Mouse (Mus musculus): ENCODE measurements around the gene Ifngr1. TPM values are rescaled to one million over a fixed set of nuclear protein-coding genes. Genes with fewer than 3 reads are reported as not detected.
"Not testable (repeated sequence)": the region's sequence is repeated elsewhere in the genome, so short reads cannot be mapped to it uniquely, and the experiment has no call there.

Gene Ifngr1
- polyA plus RNA-seq, 1 experiment from 2014 or later = 36.7 TPM

DNA sequence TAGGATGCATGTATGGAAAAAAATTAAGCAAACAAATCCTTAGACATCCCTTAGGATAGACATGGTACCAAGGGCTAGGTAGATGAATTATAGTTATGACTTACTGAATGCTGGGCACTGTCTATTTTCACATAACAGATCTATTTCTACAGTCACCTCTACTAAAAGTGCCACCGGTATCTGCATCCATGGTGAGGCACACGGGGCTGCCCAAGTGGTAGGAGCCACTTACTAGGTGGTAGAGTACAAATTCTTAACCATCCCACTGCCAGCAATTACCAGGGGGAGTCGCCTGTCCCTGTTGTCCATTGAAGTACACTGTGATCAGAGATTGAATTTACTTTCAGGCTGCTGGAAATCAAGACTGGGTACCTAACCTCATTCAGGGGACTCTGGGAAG is 1.5 kb downstream of the Ifngr1 start:
- H3K27me3 ChIP-seq (ENCODE audit: insufficient read depth, poor library complexity, severe bottlenecking) = no peaks in the 10 kb centered on the region
- no peak overlapping the region for H3K4me3 ChIP-seq
- WGBS = 78% methylated on average over 3 of the region's 3 CpGs
- DNase-seq (ENCODE audit: low spot score) = no peak
- peaks cover 29% of the 10 kb centered on the region for H3K4me1 ChIP-seq
- peaks cover 6% of the 10 kb centered on the region; the same call in 1 of the 2 replicates for H3K36me3 ChIP-seq
- H3K9me3 ChIP-seq = no peaks in the 10 kb centered on the region
- no peak overlapping the region for H3K27ac ChIP-seq

DNA sequence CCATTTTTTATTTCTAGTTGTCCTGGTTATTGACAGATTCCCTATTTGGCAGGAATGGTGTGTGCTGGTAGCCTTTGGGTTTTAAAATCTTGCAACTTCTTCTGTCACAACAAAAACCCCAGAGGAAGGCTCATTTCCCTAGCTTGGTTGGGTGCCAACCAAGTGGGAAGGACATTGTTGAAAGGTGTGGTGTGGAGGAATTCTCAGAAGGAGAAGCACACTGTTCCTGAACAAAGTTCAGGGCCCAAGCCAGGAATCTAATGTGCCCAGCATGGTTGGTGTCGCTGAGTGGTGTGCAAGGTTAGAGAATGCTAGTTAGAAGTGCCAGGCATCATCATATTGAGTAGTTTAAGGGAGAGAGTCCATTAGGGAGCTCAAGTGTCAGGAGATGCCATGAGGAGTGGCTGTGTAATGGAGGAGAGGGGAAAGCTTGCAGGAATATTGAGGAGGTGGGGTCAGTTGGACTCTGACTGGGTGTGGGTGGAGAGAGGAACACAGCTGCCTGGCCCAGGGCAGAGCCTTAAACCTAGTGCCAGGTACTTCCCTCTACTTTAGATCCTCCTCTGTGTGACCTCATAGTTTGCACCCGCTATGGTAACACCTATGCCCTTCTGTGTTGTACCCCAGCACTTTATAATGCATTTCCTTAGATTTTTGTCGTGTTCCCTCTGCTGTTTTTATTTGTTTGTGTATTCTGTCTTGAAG is 2.6 kb downstream of the Ifngr1 start:
- 88% methylated on average over 3 of the region's 3 CpGs for WGBS

DNA sequence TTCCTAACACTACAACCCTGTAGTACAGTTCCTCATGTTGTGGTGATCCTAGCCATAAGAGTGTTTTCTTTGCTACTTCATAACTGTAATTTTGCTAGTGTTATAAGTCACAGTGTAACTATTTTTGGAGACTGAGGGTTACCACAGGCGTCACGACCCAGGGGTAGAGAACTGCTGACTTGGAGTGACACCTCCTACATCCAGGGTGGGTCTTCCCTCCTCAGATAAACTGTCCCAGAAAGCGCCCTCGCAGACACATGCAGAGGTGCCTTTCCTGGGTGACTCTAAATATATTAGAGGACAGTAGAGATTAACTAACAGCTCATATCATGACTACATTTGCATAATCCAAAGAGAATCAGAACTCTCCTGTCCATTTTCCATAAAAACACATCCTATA is 5.1 kb downstream of the Ifngr1 start:
- DNase-seq (ENCODE audit: low spot score) = no peak
- peaks cover 29% of the 10 kb centered on the region for H3K36me3 ChIP-seq
- H3K27ac ChIP-seq = no peak overlapping the region
- H3K4me1 ChIP-seq = peaks cover 23% of the 10 kb centered on the region
- 67% methylated on average over 4 of the region's 4 CpGs for WGBS
- H3K9me3 ChIP-seq = 0 out of 2 replicates have a peak, but pooled peaks cover 3% of the 10 kb centered on the region
- H3K27me3 ChIP-seq (ENCODE audit: insufficient read depth, poor library complexity, severe bottlenecking) = no peaks in the 10 kb centered on the region
- H3K4me3 ChIP-seq = no peak overlapping the region

More for the DNA sequence above, 2.6 kb downstream of the Ifngr1 start:
- Histone ChIP-seq H3K9me3 (no peaks in the 10 kb centered on the region), H3K4me1 (peaks cover 27% of the 10 kb centered on the region), H3K27me3 (ENCODE audit: insufficient read depth, poor library complexity, severe bottlenecking) (no peaks in the 10 kb centered on the region), H3K36me3 (peaks cover 16% of the 10 kb centered on the region), H3K4me3 (no peak overlapping the region), H3K27ac (no peak overlapping the region)
- no peak for DNase-seq (ENCODE audit: low spot score)

DNA sequence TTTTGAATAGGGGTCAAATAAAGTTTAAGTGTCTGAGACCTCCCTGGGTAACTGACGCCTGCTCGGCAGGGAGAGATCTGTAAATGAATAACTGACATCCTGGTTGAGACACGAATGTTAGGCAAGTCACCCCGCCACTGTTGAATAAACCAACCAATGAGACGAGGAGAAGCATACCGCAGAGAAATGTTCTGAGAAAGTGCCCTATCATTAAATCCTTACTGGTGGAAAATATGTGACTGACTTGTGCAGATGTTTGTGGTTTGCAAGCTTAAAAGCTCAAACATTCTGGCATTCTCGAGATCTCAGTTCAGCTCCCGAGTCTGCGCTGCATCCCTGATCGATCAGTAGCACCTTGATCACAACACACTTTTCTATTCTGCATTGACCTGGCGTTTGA is 6.3 kb downstream of the Ifngr1 start:
- Histone ChIP-seq H3K36me3 (peaks cover 41% of the 10 kb centered on the region), H3K9me3 (0 out of 2 replicates have a peak, but pooled peaks cover 3% of the 10 kb centered on the region), H3K4me1 (peaks cover 17% of the 10 kb centered on the region), H3K27me3 (ENCODE audit: insufficient read depth, poor library complexity, severe bottlenecking) (no peaks in the 10 kb centered on the region), H3K27ac (no peak overlapping the region), H3K4me3 (no peak overlapping the region)
- 91% methylated on average over 11 of the region's 11 CpGs for WGBS
- no peak for DNase-seq (ENCODE audit: low spot score)

DNA sequence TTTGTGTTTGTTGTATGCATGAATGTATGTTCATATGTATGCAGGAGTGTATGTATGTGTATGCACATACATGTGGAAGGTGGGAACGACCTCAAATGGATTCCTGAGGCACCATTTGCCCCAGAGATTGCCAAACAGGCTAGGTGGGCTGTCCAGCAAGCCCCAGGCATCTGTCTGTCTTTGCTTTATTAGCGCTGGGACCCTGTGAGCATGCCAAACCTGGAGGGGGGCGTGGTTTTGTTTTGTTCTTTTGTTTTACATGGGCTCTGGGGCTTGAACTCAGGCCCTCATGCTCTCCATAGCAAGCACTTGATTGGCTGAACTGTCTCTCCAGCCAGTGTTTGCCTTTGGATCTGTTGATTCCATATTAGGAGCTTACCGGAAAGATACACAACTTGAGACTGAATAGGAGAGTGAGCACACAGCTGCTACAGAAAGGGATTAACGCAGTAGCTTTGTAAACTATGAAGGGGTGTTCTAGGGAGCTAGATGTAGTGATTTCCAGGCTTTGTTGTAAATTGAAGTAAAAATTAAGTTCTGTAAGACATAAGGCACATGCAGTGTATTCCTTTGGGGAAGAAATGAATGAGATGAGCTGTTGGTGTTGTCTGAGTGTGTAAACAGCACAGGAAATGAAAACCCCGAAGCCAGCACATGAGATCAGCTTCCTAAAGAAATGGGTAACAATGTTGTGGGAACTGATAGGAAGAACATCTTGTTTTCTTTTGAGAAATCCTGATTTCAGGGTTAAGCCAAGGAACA is 7.8 kb downstream of the Ifngr1 start:
- Histone ChIP-seq H3K9me3 (0 out of 2 replicates have a peak, but pooled peaks cover 3% of the 10 kb centered on the region), H3K4me3 (no peak overlapping the region), H3K27ac (no peak overlapping the region), H3K4me1 (peaks cover 8% of the 10 kb centered on the region), H3K27me3 (ENCODE audit: insufficient read depth, poor library complexity, severe bottlenecking) (no peaks in the 10 kb centered on the region), H3K36me3 (peaks cover 55% of the 10 kb centered on the region)
- 77% methylated on average over 6 of the region's 6 CpGs for WGBS
- no peak for DNase-seq (ENCODE audit: low spot score)

DNA sequence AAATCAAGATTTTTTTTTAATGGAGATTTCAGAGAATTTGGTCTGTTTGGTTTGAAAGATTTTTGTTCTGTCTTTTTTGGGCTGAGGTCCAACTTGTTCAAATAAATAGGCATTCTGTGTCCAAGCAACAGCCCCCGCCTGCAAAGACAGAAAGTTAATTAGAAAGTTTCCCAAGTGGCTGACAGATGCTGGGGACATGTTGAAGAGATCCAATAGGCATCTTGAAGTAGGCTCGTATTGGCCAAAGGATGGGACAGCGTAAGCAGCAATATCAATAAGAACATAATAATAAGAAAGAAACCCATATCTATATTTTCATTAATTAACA is 8.3 kb downstream of the Ifngr1 start:
- no peak overlapping the region for H3K27ac ChIP-seq
- H3K27me3 ChIP-seq (ENCODE audit: insufficient read depth, poor library complexity, severe bottlenecking) = no peaks in the 10 kb centered on the region
- DNase-seq (ENCODE audit: low spot score) = no peak
- peaks cover 60% of the 10 kb centered on the region for H3K36me3 ChIP-seq
- H3K4me1 ChIP-seq = peaks cover 7% of the 10 kb centered on the region
- 88% methylated on average over 3 of the region's 3 CpGs for WGBS
- H3K9me3 ChIP-seq = 0 out of 2 replicates have a peak, but pooled peaks cover 3% of the 10 kb centered on the region
- no peak overlapping the region for H3K4me3 ChIP-seq

DNA sequence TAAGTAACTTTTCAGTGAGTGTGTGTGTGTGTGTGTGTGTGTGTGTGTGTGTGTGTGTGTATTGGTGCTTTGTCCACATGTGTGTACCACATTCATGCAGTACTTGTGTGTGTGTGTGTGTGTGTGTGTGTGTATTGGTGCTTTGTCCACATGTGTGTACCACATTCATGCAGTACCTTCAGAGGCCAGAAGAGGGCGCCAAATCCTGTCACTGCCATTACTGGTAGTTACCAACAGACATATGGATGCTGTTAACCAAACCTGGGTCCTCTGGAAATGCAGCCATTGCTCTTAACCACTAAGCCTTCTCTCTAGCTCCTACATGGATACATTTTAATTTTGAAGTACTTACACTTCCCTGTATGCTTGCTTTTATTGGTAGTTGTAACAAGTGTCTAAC is 9.8 kb downstream of the Ifngr1 start:
- peaks cover 74% of the 10 kb centered on the region for H3K36me3 ChIP-seq
- not testable (repeated sequence) for H3K27ac ChIP-seq; H3K4me1 ChIP-seq; H3K27me3 ChIP-seq (ENCODE audit: insufficient read depth, poor library complexity, severe bottlenecking); DNase-seq (ENCODE audit: low spot score); H3K4me3 ChIP-seq; H3K9me3 ChIP-seq
- 19% methylated on average over 1 of the region's 1 CpGs for WGBS

DNA sequence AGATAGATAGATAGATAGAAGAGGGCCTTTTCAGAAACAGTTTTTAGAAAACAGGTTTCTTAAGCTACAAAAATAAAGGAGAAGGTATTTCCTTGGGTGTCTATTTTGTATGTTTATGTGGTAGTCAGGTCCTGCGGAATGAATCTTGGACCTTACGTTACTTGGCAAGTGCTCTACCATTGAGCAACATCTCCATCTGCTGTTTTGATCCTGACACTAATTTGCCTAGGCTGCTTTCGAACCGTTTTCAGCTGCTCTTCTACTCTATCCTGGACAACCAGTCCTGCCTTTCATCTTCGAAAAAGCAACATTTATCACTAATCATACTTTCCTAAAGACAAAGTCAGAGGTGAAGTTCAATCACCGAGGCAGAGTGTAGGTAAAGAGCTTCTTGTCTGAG is 11.5 kb downstream of the Ifngr1 start:
- H3K27ac ChIP-seq = no peak overlapping the region
- H3K9me3 ChIP-seq = 0 out of 2 replicates have a peak, but pooled peaks cover 3% of the 10 kb centered on the region
- no peak for DNase-seq (ENCODE audit: low spot score)
- H3K36me3 ChIP-seq = peaks cover 86% of the 10 kb centered on the region
- H3K4me1 ChIP-seq = no peaks in the 10 kb centered on the region
- 90% methylated on average over 6 of the region's 6 CpGs for WGBS
- no peaks in the 10 kb centered on the region for H3K27me3 ChIP-seq (ENCODE audit: insufficient read depth, poor library complexity, severe bottlenecking)
- H3K4me3 ChIP-seq = no peak overlapping the region

DNA sequence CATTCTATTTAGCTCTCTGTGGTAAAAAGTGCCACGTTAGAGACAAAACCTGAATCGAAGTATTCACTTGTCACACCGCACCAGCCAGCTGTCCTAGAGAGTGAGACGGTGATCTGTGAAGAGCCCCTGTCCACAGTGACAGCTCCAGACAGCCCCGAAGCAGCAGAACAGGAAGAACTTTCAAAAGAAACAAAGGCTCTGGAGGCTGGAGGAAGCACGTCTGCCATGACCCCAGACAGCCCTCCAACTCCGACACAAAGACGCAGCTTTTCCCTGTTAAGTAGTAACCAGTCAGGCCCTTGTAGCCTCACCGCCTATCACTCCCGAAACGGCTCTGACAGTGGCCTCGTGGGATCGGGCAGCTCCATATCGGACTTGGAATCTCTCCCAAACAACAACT is 17.4 kb downstream of the Ifngr1 start:
- Histone ChIP-seq H3K4me3 (no peak overlapping the region), H3K36me3 (peaks cover 58% of the 10 kb centered on the region), H3K4me1 (peaks cover 19% of the 10 kb centered on the region), H3K27me3 (ENCODE audit: insufficient read depth, poor library complexity, severe bottlenecking) (no peaks in the 10 kb centered on the region), H3K9me3 (no peaks in the 10 kb centered on the region), H3K27ac (0 out of 2 replicates have a peak overlapping the region, but pooled peaks have one; percentile 47)
- no peak for DNase-seq (ENCODE audit: low spot score)
- 55% methylated on average over 14 of the region's 14 CpGs for WGBS

DNA sequence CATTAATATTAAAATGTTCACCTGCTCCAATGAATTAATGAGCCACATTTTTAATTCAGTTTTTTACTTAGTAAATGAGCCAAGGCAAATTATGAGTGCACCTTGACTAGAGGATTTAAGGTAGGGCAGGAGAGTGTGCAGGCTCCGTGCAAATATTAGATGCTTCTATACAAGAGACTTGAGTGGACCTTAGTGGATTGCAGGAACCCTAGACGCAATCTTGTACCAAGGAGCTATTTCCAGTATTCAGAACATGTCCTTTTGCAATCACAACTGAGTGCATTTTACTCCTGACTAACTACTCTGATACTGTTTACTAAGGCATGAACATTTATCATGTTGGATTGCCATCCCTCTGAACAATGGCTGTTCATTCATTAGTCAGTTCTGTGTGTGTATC is 19.9 kb downstream of the Ifngr1 start:
- no peak for DNase-seq (ENCODE audit: low spot score)
- Histone ChIP-seq H3K27me3 (ENCODE audit: insufficient read depth, poor library complexity, severe bottlenecking) (no peaks in the 10 kb centered on the region), H3K4me3 (no peak overlapping the region), H3K27ac (no peak overlapping the region), H3K4me1 (peaks cover 23% of the 10 kb centered on the region), H3K9me3 (no peaks in the 10 kb centered on the region), H3K36me3 (peaks cover 33% of the 10 kb centered on the region)
- 62% methylated on average over 2 of the region's 2 CpGs for WGBS

DNA sequence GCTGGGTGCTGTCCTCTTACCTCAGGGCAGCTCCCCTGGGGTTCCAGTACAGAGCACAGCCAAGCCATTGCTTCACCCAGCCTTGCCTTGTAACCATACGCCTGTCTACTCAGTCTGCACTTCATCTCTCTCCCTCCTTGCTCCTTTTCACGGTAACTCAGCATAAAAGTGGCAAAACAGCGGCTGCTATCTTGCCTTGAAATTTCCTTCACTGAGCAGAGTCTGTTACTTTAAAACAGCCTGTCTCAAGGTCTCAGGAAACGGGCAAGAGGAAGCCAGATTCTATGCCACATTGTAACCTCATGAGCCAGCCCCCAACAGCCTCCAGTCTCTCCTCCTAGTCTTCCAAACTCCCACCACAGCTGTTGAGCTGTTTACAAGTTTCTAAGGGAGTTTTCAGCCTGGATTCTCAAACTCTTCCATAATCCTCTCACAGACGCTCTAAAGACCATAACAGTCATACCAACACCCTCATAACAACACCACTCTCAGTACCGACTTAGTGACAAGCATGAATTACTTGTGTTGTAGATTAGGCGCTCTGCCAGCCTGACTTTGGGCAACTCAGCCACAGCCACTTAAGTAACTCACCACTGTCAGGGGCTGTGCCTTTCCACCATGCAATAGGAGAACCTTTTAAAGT is 21.5 kb downstream of the Ifngr1 start:
- Histone ChIP-seq H3K9me3 (no peaks in the 10 kb centered on the region), H3K27me3 (ENCODE audit: insufficient read depth, poor library complexity, severe bottlenecking) (no peaks in the 10 kb centered on the region), H3K27ac (0 out of 2 replicates have a peak overlapping the region, but pooled peaks have one; percentile 5), H3K36me3 (peaks cover 17% of the 10 kb centered on the region), H3K4me1 (peaks cover 23% of the 10 kb centered on the region), H3K4me3 (no peak overlapping the region)
- WGBS = 40% methylated on average over 7 of the region's 7 CpGs
- no peak for DNase-seq (ENCODE audit: low spot score)

DNA sequence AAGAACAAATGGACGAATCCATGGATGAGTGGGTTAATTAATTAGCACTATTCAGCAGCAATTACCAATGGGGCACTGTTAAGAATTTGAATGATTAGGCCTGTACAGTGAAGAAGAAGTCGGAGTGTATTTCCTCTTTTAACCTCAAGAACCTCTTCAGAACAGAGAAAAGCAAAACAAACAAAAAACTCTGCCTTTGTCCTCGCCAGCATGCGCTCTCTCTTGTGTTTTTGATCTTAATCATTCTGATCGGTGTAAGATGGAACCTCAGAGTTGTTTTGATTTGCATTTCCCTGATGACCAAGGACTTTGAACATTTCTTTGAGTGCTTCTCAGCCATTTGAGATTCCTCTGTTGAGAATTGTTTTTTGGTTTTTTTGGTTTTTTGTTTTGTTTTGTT is 28.0 kb downstream of the Ifngr1 start:
- H3K36me3 ChIP-seq = no peaks in the 10 kb centered on the region
- DNase-seq (ENCODE audit: low spot score) = no peak
- no peak overlapping the region for H3K27ac ChIP-seq
- whole genome bisulfite sequencing = 76% methylated on average over 5 of the region's 5 CpGs
- no peak overlapping the region for H3K4me3 ChIP-seq
- H3K27me3 ChIP-seq (ENCODE audit: insufficient read depth, poor library complexity, severe bottlenecking) = no peaks in the 10 kb centered on the region
- no peaks in the 10 kb centered on the region for H3K9me3 ChIP-seq
- no peaks in the 10 kb centered on the region for H3K4me1 ChIP-seq

DNA sequence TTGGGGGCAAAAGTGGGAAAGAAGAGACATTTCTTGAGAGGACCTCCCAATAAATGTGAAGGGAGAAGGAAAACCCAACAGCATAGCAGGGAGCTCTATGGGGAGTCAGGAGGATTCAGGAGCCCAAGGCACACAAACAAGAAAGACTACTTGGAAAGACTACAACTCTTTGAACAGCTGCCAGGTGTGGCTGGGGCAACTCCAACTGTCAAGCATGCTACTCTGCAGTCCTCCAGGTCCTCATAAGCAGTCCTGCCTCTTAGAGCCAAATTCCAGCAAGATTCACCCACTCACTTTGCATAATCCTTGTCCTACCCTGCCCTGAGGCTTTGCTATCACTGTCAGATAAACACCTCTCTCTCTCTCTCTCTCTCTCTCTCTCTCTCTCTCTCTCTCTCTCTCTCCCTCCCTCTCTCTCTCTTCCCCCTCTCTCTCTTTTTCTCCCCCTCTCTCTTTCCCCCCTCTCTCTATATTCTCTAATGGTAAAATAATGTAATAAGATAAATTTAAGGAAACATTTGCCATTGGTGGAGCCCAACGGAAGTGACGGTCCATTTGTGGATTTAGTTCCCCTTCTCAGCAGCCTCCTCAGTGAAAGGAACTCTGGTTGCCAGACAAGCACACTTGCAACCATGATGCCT is 29.8 kb downstream of the Ifngr1 start, which contains the start of gene Il22ra2:
Il22ra2 (plus strand) TSS at position 591 of the 641 bp plus-strand sequence.
- Histone ChIP-seq H3K4me3 (no peak within 1 kb of the TSS), H3K27ac (no peak within 1 kb of the TSS), H3K27me3 (ENCODE audit: insufficient read depth, poor library complexity, severe bottlenecking) (no peaks in the 10 kb centered on the region), H3K4me1 (no peaks in the 10 kb centered on the region), H3K36me3 (no peaks in the 10 kb centered on the region), H3K9me3 (no peaks in the 10 kb centered on the region)
- WGBS = 93% methylated on average over 2 of the region's 2 CpGs
- DNase-seq (ENCODE audit: low spot score) = no peak

Data from heart, embryonic 10.5 days (tissue).